Mouse (Mus musculus) frontal cortex, postnatal 14 days (tissue): Measurements from ENCODE around the gene Gm21800.
"Not testable (repeated sequence)": the region's sequence is repeated elsewhere in the genome, so short reads cannot be mapped to it uniquely, and the experiment has no call there.

Source experiments
- DNase-seq, 2 experiments: peaks; one replicate each; pipeline ENCODE4 v3.0.0; 2022; ENCODE audit warnings: low spot score in 2 of 2

The Gm21800 gene

GRCm38 (mm10) chrY:41406198-41406597 lies at the start of gene Gm21800:
TSS of gene Gm21800 (plus strand) at chrY:41406498.
- not testable (repeated sequence) for DNase-seq
